Comparison of ENCODE assay signal across 10 mouse cellular contexts in the genomic region with DNA sequence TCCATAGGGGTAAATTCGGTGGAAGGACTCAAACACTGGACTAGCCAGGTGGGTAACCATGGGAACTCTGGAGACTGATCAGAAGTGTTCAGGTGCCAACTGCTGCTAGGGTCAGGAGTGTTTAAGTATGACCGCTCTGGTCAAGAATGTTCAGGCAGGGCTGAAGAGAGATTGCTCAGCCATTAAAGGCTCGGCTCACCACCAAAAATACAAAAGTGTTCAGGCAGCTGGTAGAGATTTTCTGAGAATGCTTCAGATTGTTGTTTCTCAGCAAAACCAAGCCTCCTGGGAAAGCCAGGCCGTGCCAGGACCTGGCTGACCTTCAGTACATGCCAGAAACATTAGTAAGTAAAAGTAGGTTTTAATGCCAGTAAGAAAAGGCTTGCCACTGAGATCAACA. TPM values are rescaled to one million over a fixed set of nuclear protein-coding genes. Genes with fewer than 3 reads are reported as not detected.
DNase-seq lines count a peak whose midpoint lies in the region; ATAC-seq and TF ChIP-seq lines count a peak whose summit lies in the region.
"Had no signal": no experiment of that assay in that cellular context is flagged by ENCODE, and none has a peak within 500 bp of the region (broad histone marks: within the 10 kb centered on the region; RNA-seq: fewer than 3 reads in every experiment).

No protein-coding gene starts in this region.

- H3K4me3 ChIP-seq in lung, embryonic 14.5 days (ENCODE audit: low read depth, low read length): no peak overlapping the region
- H3K4me3 ChIP-seq in heart, embryonic 16.5 days (ENCODE audit: low read length): no peak overlapping the region

- H3K9me3 ChIP-seq in lung, embryonic 14.5 days (ENCODE audit: low read depth, low read length): no peaks in the 10 kb centered on the region
- H3K9me3 ChIP-seq in heart, embryonic 16.5 days (replicated peaks; ENCODE audit: control insufficient read depth, low read length): no peaks in the 10 kb centered on the region

- H3K4me1 ChIP-seq in lung, embryonic 14.5 days (ENCODE audit: insufficient read depth): no peaks in the 10 kb centered on the region
- peaks cover 17% of the 10 kb centered on the region for H3K4me1 ChIP-seq in heart, embryonic 16.5 days (ENCODE audit: control insufficient read depth, insufficient read depth, low read length)

- no peak overlapping the region for H3K9ac ChIP-seq in lung, embryonic 14.5 days
- H3K9ac ChIP-seq in heart, embryonic 16.5 days (ENCODE audit: low read length): no peak overlapping the region

- 56% methylated on average over 4 of the region's 4 CpGs for WGBS in lung, embryonic 14.5 days
- 50% methylated on average over 4 of the region's 4 CpGs for WGBS in heart, embryonic 16.5 days

- peak; percentile 13 for DNase-seq in lung, embryonic 14.5 days
- DNase-seq in lung, postnatal 14 days: no peak
- peak; percentile 79 for DNase-seq in adrenal gland, postnatal 14 days
- peak; percentile 7 for DNase-seq in ovary, postnatal 14 days (ENCODE audit: low spot score)
- no peak for DNase-seq in thymus, postnatal 14 days
- no peak for DNase-seq in right cerebral cortex, postnatal 10 days (ENCODE audit: low spot score in 2 of 2)
- no peak for DNase-seq in layer of hippocampus, postnatal 25 days (ENCODE audit: extremely low spot score in 1 of 2, low spot score in 1 of 2)

- no peaks in the 10 kb centered on the region for H3K27me3 ChIP-seq in lung, embryonic 14.5 days (ENCODE audit: insufficient read depth, low read length)
- no peaks in the 10 kb centered on the region for H3K27me3 ChIP-seq in heart, embryonic 16.5 days (ENCODE audit: control insufficient read depth, insufficient read depth, low read length)

- ATAC-seq in lung, embryonic 14.5 days (ENCODE audit: insufficient read depth): peak; percentile 78
- 0 out of 2 replicates have a peak, but pooled peaks have one; percentile 25 for ATAC-seq in heart, embryonic 16.5 days (replicated peaks; ENCODE audit: extremely low read depth, insufficient read depth, low FRiP score)

- no peak for TF ChIP-seq CTCF in lung, embryonic 14.5 days (IDR thresholded peaks at IDR 0.05; ENCODE audit: low read depth)

- peak overlapping the region; percentile 12; the same call in 1 of the 2 replicates for H3K27ac ChIP-seq in lung, embryonic 14.5 days (ENCODE audit: low read depth)
- H3K27ac ChIP-seq in heart, embryonic 16.5 days (ENCODE audit: low read length): peak overlapping the region; percentile 76

- H3K4me2 ChIP-seq in lung, embryonic 14.5 days: no peak overlapping the region
- no peak overlapping the region for H3K4me2 ChIP-seq in heart, embryonic 16.5 days (ENCODE audit: low read depth, low read length)

- no peaks in the 10 kb centered on the region for H3K36me3 ChIP-seq in lung, embryonic 14.5 days (ENCODE audit: insufficient read depth)
- no peaks in the 10 kb centered on the region for H3K36me3 ChIP-seq in heart, embryonic 16.5 days (ENCODE audit: control insufficient read depth, insufficient read depth)

RNA-seq across cellular contexts. Expression of gene Spata4, which starts 9.7 kb away (rescaled TPM):
- polyA plus RNA-seq in lung, embryonic 14.5 days (2014; fragmentation: Nextera tagmentation; extraction: Ambion mirVana): not detected in 2 replicates
- not detected in 2 replicates for total RNA-seq in adrenal gland, postnatal 14 days (2021)
- polyA plus RNA-seq in heart, embryonic 16.5 days (2015; fragmentation: Nextera tagmentation; extraction: Ambion mirVana): not detected in 2 replicates
- not detected for total RNA-seq in layer of hippocampus, postnatal 25 days (2021)
- total RNA-seq: ES-E14 had no signal
- polyA plus RNA-seq: stomach, embryonic 16.5 days had no signal

Comparison
In these comparisons a context has a peak if more than half of its experiments do, and no peak if none do; other contexts are left out.
1. DNase-seq: peak in lung, embryonic 14.5 days (single experiment), adrenal gland, postnatal 14 days (single experiment) and ovary, postnatal 14 days (single experiment); none in lung, postnatal 14 days (single experiment), thymus, postnatal 14 days (single experiment), right cerebral cortex, postnatal 10 days (0 of 2) and layer of hippocampus, postnatal 25 days (0 of 2).